Mouse (Mus musculus): Measurements from ENCODE around the gene Ttc17.
"Not testable (repeated sequence)": the region's sequence is repeated elsewhere in the genome, so short reads cannot be mapped to it uniquely, and the experiment has no call there.

Ttc17 gene

GRCm38 (mm10) chr2:94406083-94406957 is at the start of gene Ttc17:
Gene Ttc17, minus strand, starts transcription at chr2:94406689.
- in situ Hi-C loops (cut with MseI, MboI), result no loop called here

GRCm38 (mm10) chr2:94449643-94450042 is 43.2 kb upstream of the Ttc17 start:
- in situ Hi-C loops (cut with MseI, MboI), result loop anchor here in 1 of 2 experiments (25.0 kb wide), 1 partner anchor 1863 kb away; the partner anchor contains the start of gene Lrrc4c

- in situ Hi-C loops (cut with MseI, MboI), result no loop called here
These were observed 30.5 kb upstream of the Ttc17 start for GRCm38 (mm10) chr2:94436952-94437351.

GRCm38 (mm10) chr2:94435481-94435880 is 29.0 kb upstream of the Ttc17 start:
- in situ Hi-C loops (cut with MseI, MboI), result no loop called here

- in situ Hi-C loops (cut with MseI, MboI), result no loop called here
These were observed 28.3 kb upstream of the Ttc17 start for GRCm38 (mm10) chr2:94434833-94435232.

- in situ Hi-C loops (cut with MseI, MboI), result no loop called here
These were observed 25.7 kb upstream of the Ttc17 start for GRCm38 (mm10) chr2:94432214-94432613.

GRCm38 (mm10) chr2:94428456-94428855 is 22.0 kb upstream of the Ttc17 start:
- in situ Hi-C loops (cut with MseI, MboI), result no loop called here

- in situ Hi-C loops (cut with MseI, MboI), result no loop called here
These were observed 952 bp upstream of the Ttc17 start for GRCm38 (mm10) chr2:94407441-94407840.

GRCm38 (mm10) chr2:94407021-94407420 is 532 bp upstream of the Ttc17 start:
- in situ Hi-C loops (cut with MseI, MboI), result no loop called here

- in situ Hi-C loops (cut with MseI, MboI), result no loop called here
These were observed 949 bp downstream of the Ttc17 start for GRCm38 (mm10) chr2:94405397-94406082.

GRCm38 (mm10) chr2:94404512-94405240 is 1.8 kb downstream of the Ttc17 start:
- in situ Hi-C loops (cut with MseI, MboI), result no loop called here

- in situ Hi-C loops (cut with MseI, MboI), result no loop called here
These were observed 3.9 kb downstream of the Ttc17 start for GRCm38 (mm10) chr2:94402561-94402960.

GRCm38 (mm10) chr2:94402096-94402495 is 4.4 kb downstream of the Ttc17 start:
- in situ Hi-C loops (cut with MseI, MboI), result no loop called here

GRCm38 (mm10) chr2:94401006-94401405 is 5.5 kb downstream of the Ttc17 start:
- in situ Hi-C loops (cut with MseI, MboI), result no loop called here

- in situ Hi-C loops (cut with MseI, MboI), result no loop called here
These were observed 8.1 kb downstream of the Ttc17 start for GRCm38 (mm10) chr2:94398138-94398970.

GRCm38 (mm10) chr2:94397453-94397852 is 9.0 kb downstream of the Ttc17 start:
- in situ Hi-C loops (cut with MseI, MboI), result no loop called here

- in situ Hi-C loops (cut with MseI, MboI), result no loop called here
These were observed 10.2 kb downstream of the Ttc17 start for GRCm38 (mm10) chr2:94396325-94396724.

GRCm38 (mm10) chr2:94391127-94391526 is 15.4 kb downstream of the Ttc17 start:
- in situ Hi-C loops (cut with MseI, MboI), result not testable (repeated sequence)

- in situ Hi-C loops (cut with MseI, MboI), result no loop called here
These were observed 17.5 kb downstream of the Ttc17 start for GRCm38 (mm10) chr2:94389000-94389399.

- in situ Hi-C loops (cut with MseI, MboI), result no loop called here
These were observed 18.6 kb downstream of the Ttc17 start for GRCm38 (mm10) chr2:94387846-94388245.

GRCm38 (mm10) chr2:94384483-94384882 is 22.0 kb downstream of the Ttc17 start:
- in situ Hi-C loops (cut with MseI, MboI), result not testable (repeated sequence)
